Mouse (Mus musculus): ENCODE results near the gene Acap2.

GRCm38 (mm10) chr16:31233541-31234339 is 32.7 kb upstream of the Acap2 start:
- TF ChIP-seq EP300 (IDR thresholded peaks at IDR 0.05; ENCODE audit: low read depth) (no peak), CTCF (IDR thresholded peaks at IDR 0.05; ENCODE audit: low read depth) (no peak)
